Comparison of ENCODE assay signal across 16 mouse cellular contexts in the genomic region with DNA sequence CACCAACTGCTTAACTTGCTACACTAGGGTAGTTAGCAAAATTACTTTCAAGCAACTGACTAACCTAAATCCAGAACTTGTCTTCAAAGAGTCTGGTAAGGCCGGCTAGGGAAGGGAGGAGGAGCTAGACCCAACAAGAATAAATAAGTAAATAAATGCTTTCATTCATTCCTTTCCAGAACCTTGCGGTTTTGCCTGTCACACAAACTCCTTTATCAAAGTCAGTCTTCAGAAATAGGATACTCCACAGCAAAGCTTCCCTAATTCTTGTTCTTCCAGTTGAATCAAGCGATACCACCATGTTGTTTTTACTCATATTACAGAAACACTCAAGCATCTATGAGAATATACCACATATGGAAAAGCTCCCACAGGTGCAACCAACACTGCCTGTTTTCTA. TPM values are rescaled to one million over a fixed set of nuclear protein-coding genes. Genes with fewer than 3 reads are reported as not detected.
DNase-seq lines count a peak whose midpoint lies in the region; ATAC-seq and TF ChIP-seq lines count a peak whose summit lies in the region.
"Had no signal": no experiment of that assay in that cellular context is flagged by ENCODE, and none has a peak within 500 bp of the region (broad histone marks: within the 10 kb centered on the region; RNA-seq: fewer than 3 reads in every experiment).

No protein-coding gene starts in this region.

- H3K4me1 ChIP-seq in kidney, postnatal 0 days (replicated peaks; ENCODE audit: insufficient read depth, low read length) = peaks cover 24% of the 10 kb centered on the region
- peaks cover 47% of the 10 kb centered on the region for H3K4me1 ChIP-seq in embryonic facial prominence, embryonic 13.5 days
- peaks cover 32% of the 10 kb centered on the region for H3K4me1 ChIP-seq in midbrain, embryonic 14.5 days (ENCODE audit: control insufficient read depth, insufficient read depth, low read length)

- intact Hi-C loops in gastrocnemius, adult 2 months (cut with DNase I) = no loop called here

- peak overlapping the region; percentile 85 for H3K4me3 ChIP-seq in gastrocnemius, adult 2 months
- no peak overlapping the region for H3K4me3 ChIP-seq in kidney, postnatal 0 days (replicated peaks; ENCODE audit: low read depth, low read length)
- peak overlapping the region; percentile 97; the same call in 1 of the 2 replicates for H3K4me3 ChIP-seq in embryonic facial prominence, embryonic 13.5 days
- H3K4me3 ChIP-seq in midbrain, embryonic 14.5 days (replicated peaks; ENCODE audit: low read depth, low read length) = no peak overlapping the region
- H3K4me3 ChIP-seq: intestine, embryonic 15.5 days had no signal

- DNase-seq in gastrocnemius, adult 2 months = no peak
- no peak for DNase-seq in gastrocnemius, postnatal 4 days (ENCODE audit: low spot score in 2 of 2)
- peak; percentile 57 for DNase-seq in kidney, postnatal 0 days (ENCODE audit: low spot score)
- DNase-seq in kidney, postnatal 14 days = no peak
- no peak for DNase-seq in midbrain, embryonic 14.5 days
- no peak for DNase-seq in adrenal gland, postnatal 14 days
- no peak for DNase-seq in B cell, adult 2 months
- DNase-seq: adrenal gland, adult 2 months; thymus, postnatal 14 days had no signal

- no peaks in the 10 kb centered on the region for H3K36me3 ChIP-seq in kidney, postnatal 0 days (ENCODE audit: insufficient read depth, low read length)
- no peaks in the 10 kb centered on the region for H3K36me3 ChIP-seq in embryonic facial prominence, embryonic 13.5 days
- H3K36me3 ChIP-seq in midbrain, embryonic 14.5 days (ENCODE audit: control insufficient read depth, insufficient read depth, low read length) = no peaks in the 10 kb centered on the region
- H3K36me3 ChIP-seq: intestine, embryonic 15.5 days had no signal

- no peaks in the 10 kb centered on the region for H3K9me3 ChIP-seq in kidney, postnatal 0 days (replicated peaks; ENCODE audit: low read length)
- no peaks in the 10 kb centered on the region for H3K9me3 ChIP-seq in embryonic facial prominence, embryonic 13.5 days
- no peaks in the 10 kb centered on the region for H3K9me3 ChIP-seq in midbrain, embryonic 14.5 days (ENCODE audit: control insufficient read depth, low read length)
- H3K9me3 ChIP-seq: intestine, embryonic 15.5 days had no signal

- H3K9ac ChIP-seq in kidney, postnatal 0 days (ENCODE audit: low read depth, low read length) = no peak overlapping the region
- H3K9ac ChIP-seq in embryonic facial prominence, embryonic 13.5 days = no peak overlapping the region
- no peak overlapping the region for H3K9ac ChIP-seq in midbrain, embryonic 14.5 days (replicated peaks; ENCODE audit: low read length)
- H3K9ac ChIP-seq: intestine, embryonic 15.5 days had no signal

- TF ChIP-seq CTCF in gastrocnemius, adult 2 months (IDR thresholded peaks at IDR 0.05) = no peak
- TF ChIP-seq CTCF in kidney, postnatal 0 days (IDR thresholded peaks at IDR 0.05; ENCODE audit: low read depth) = no peak

- no peak for ATAC-seq in kidney, postnatal 0 days (replicated peaks; ENCODE audit: low FRiP score, low read depth)
- ATAC-seq in embryonic facial prominence, embryonic 13.5 days (ENCODE audit: insufficient number of reproducible peaks, insufficient read depth, low FRiP score, low TSS enrichment, low read depth) = no peak
- ATAC-seq in midbrain, embryonic 14.5 days (ENCODE audit: low FRiP score, low TSS enrichment) = no peak
- ATAC-seq: intestine, embryonic 15.5 days had no signal

- H3K27ac ChIP-seq in gastrocnemius, adult 2 months = peak overlapping the region; percentile 57; the same call in 1 of the 2 replicates
- no peak overlapping the region for H3K27ac ChIP-seq in kidney, postnatal 0 days
- no peak overlapping the region; the same call in 1 of the 2 replicates for H3K27ac ChIP-seq in embryonic facial prominence, embryonic 13.5 days
- no peak overlapping the region for H3K27ac ChIP-seq in midbrain, embryonic 14.5 days (replicated peaks; ENCODE audit: low read depth, low read length)
- H3K27ac ChIP-seq: intestine, embryonic 15.5 days had no signal

- WGBS in kidney, postnatal 0 days = 36% methylated on average over 3 of the region's 3 CpGs
- WGBS in embryonic facial prominence, embryonic 13.5 days = 21% methylated on average over 3 of the region's 3 CpGs
- WGBS in midbrain, embryonic 14.5 days = 76% methylated on average over 3 of the region's 3 CpGs

- peak overlapping the region; percentile 4; the same call in 1 of the 2 replicates for H3K4me2 ChIP-seq in kidney, postnatal 0 days (ENCODE audit: low read length)
- peak overlapping the region; percentile 70 for H3K4me2 ChIP-seq in embryonic facial prominence, embryonic 13.5 days
- peak overlapping the region; percentile 97 for H3K4me2 ChIP-seq in midbrain, embryonic 14.5 days (ENCODE audit: low read length)
- H3K4me2 ChIP-seq: intestine, embryonic 15.5 days had no signal

- H3K27me3 ChIP-seq in kidney, postnatal 0 days (ENCODE audit: insufficient read depth, low read length) = no peaks in the 10 kb centered on the region
- peaks cover 2% of the 10 kb centered on the region; the same call in 1 of the 2 replicates for H3K27me3 ChIP-seq in embryonic facial prominence, embryonic 13.5 days
- no peaks in the 10 kb centered on the region; the same call in 1 of the 2 replicates for H3K27me3 ChIP-seq in midbrain, embryonic 14.5 days (ENCODE audit: control insufficient read depth, insufficient read depth, low read length)
- H3K27me3 ChIP-seq: intestine, embryonic 15.5 days had no signal

RNA-seq across cellular contexts. Expression of a gene that starts 2.3 kb away (rescaled TPM):
- total RNA-seq in gastrocnemius, adult 2 months (2021) = 10 to 100 TPM; 13.0 to 29.3 TPM
- 10 to 100 TPM; 33.8 to 37.3 TPM for total RNA-seq in gastrocnemius, postnatal 4 days (2021)
- 3.7 and 4.4 TPM in 2 replicates for polyA plus RNA-seq in kidney, postnatal 0 days (2015; fragmentation: Nextera tagmentation; extraction: Ambion mirVana)
- polyA plus RNA-seq in embryonic facial prominence, embryonic 13.5 days (2015; fragmentation: Nextera tagmentation; extraction: Ambion mirVana) = 8.9 and 9.2 TPM in 2 replicates
- 14.8 and 15.2 TPM in 2 replicates for polyA plus RNA-seq in midbrain, embryonic 14.5 days (2014; fragmentation: Nextera tagmentation; extraction: Ambion mirVana)
- total RNA-seq in adrenal gland, postnatal 14 days (2021) = 27.2 and 31.4 TPM in 2 replicates

RNA-seq across cellular contexts. Expression of a gene that starts 52.5 kb away (rescaled TPM):
- total RNA-seq in gastrocnemius, adult 2 months (2021) = not detected
- total RNA-seq in gastrocnemius, postnatal 4 days (2021) = not detected
- not detected in 2 replicates for polyA plus RNA-seq in kidney, postnatal 0 days (2015; fragmentation: Nextera tagmentation; extraction: Ambion mirVana)
- polyA plus RNA-seq in embryonic facial prominence, embryonic 13.5 days (2015; fragmentation: Nextera tagmentation; extraction: Ambion mirVana) = not detected in 2 replicates
- 0.34 TPM in 1 of 2 replicates, not detected in the other for polyA plus RNA-seq in midbrain, embryonic 14.5 days (2014; fragmentation: Nextera tagmentation; extraction: Ambion mirVana)
- total RNA-seq in adrenal gland, postnatal 14 days (2021) = not detected in 2 replicates
- total RNA-seq: adrenal gland, adult 2 months; layer of hippocampus, postnatal 25 days; megakaryocyte-erythroid progenitor cell, adult 5-6 weeks; MEL had no signal
- polyA plus RNA-seq: adrenal gland, adult 2 months; intestine, embryonic 15.5 days; liver, embryonic 11.5 days; spleen, adult 2 months had no signal

Comparison
In these comparisons a context has a peak if more than half of its experiments do, and no peak if none do; other contexts are left out.
1. H3K4me3 ChIP-seq: peak in gastrocnemius, adult 2 months (single experiment) and embryonic facial prominence, embryonic 13.5 days (single experiment); none in kidney, postnatal 0 days (single experiment) and midbrain, embryonic 14.5 days (single experiment).
2. H3K4me2 ChIP-seq: peak in every context shown above with its lines; median percentile 97 in midbrain, embryonic 14.5 days; 70 in embryonic facial prominence, embryonic 13.5 days; 4 in kidney, postnatal 0 days.